ENCODE assay signal across 12 mouse cellular contexts in genomic region chr3:135640856-135641622, GRCm38 (mm10). TPM values are rescaled to one million over a fixed set of nuclear protein-coding genes. Genes with fewer than 3 reads are reported as not detected.
DNase-seq lines count a peak whose midpoint lies in the region; ATAC-seq lines count a peak whose summit lies in the region.
"Had no signal": no experiment of that assay in that cellular context is flagged by ENCODE, and none has a peak within 500 bp of the region (broad histone marks: within the 10 kb centered on the region; RNA-seq: fewer than 3 reads in every experiment).

No protein-coding gene starts in this region.

- H3K4me3 ChIP-seq in lung, embryonic 15.5 days: no peak overlapping the region
- H3K4me3 ChIP-seq in intestine, embryonic 14.5 days (ENCODE audit: low read depth, low read length): no peak overlapping the region
- no peak overlapping the region for H3K4me3 ChIP-seq in stomach, embryonic 15.5 days (replicated peaks)
- H3K4me3 ChIP-seq: forebrain, embryonic 10.5 days; kidney, embryonic 15.5 days had no signal

- peaks cover 12% of the 10 kb centered on the region for H3K36me3 ChIP-seq in lung, embryonic 15.5 days
- peaks cover 24% of the 10 kb centered on the region for H3K36me3 ChIP-seq in intestine, embryonic 14.5 days (ENCODE audit: control insufficient read depth, insufficient read depth, low read length)
- H3K36me3 ChIP-seq in stomach, embryonic 15.5 days: peaks cover 11% of the 10 kb centered on the region; the same call in 1 of the 2 replicates

- WGBS in lung, embryonic 15.5 days: 79% methylated on average over 16 of the region's 16 CpGs
- 79% methylated on average over 16 of the region's 16 CpGs for WGBS in intestine, embryonic 14.5 days
- WGBS in stomach, embryonic 15.5 days: 79% methylated on average over 16 of the region's 16 CpGs

- H3K4me2 ChIP-seq in lung, embryonic 15.5 days: no peak overlapping the region
- H3K4me2 ChIP-seq in intestine, embryonic 14.5 days (ENCODE audit: low read length): no peak overlapping the region
- no peak overlapping the region for H3K4me2 ChIP-seq in stomach, embryonic 15.5 days
- H3K4me2 ChIP-seq: kidney, embryonic 15.5 days had no signal

- H3K27ac ChIP-seq in lung, embryonic 15.5 days: no peak overlapping the region
- H3K27ac ChIP-seq in intestine, embryonic 14.5 days (ENCODE audit: low read depth): no peak overlapping the region
- H3K27ac ChIP-seq in stomach, embryonic 15.5 days: no peak overlapping the region
- H3K27ac ChIP-seq: forebrain, embryonic 10.5 days; kidney, embryonic 15.5 days; macrophage had no signal

- peak; percentile 27; the same call in 1 of the 2 replicates for ATAC-seq in lung, embryonic 15.5 days (ENCODE audit: borderline replicate concordance, extremely low read depth, low FRiP score, low TSS enrichment)
- peak; percentile 63; the same call in 1 of the 2 replicates for ATAC-seq in intestine, embryonic 14.5 days (replicated peaks; ENCODE audit: low FRiP score, low TSS enrichment, low read depth)
- peak; percentile 51; the same call in 1 of the 2 replicates for ATAC-seq in stomach, embryonic 15.5 days (ENCODE audit: insufficient read depth, low FRiP score, low read depth)
- no peak for ATAC-seq in activated CD4-positive, CD25-positive, alpha-beta regulatory T cell, adult 4 months

- no peak overlapping the region for H3K9ac ChIP-seq in lung, embryonic 15.5 days
- H3K9ac ChIP-seq in intestine, embryonic 14.5 days (ENCODE audit: low read length): no peak overlapping the region
- H3K9ac ChIP-seq in stomach, embryonic 15.5 days: no peak overlapping the region
- H3K9ac ChIP-seq: kidney, embryonic 15.5 days had no signal

- H3K27me3 ChIP-seq in lung, embryonic 15.5 days: no peaks in the 10 kb centered on the region
- no peaks in the 10 kb centered on the region for H3K27me3 ChIP-seq in intestine, embryonic 14.5 days (replicated peaks; ENCODE audit: control insufficient read depth, insufficient read depth, low read length)
- no peaks in the 10 kb centered on the region for H3K27me3 ChIP-seq in stomach, embryonic 15.5 days (replicated peaks)
- H3K27me3 ChIP-seq: kidney, embryonic 15.5 days had no signal

- no peaks in the 10 kb centered on the region for H3K4me1 ChIP-seq in lung, embryonic 15.5 days
- H3K4me1 ChIP-seq in intestine, embryonic 14.5 days (replicated peaks; ENCODE audit: control insufficient read depth, insufficient read depth, low read length): 0 out of 2 replicates have a peak, but pooled peaks cover 2% of the 10 kb centered on the region
- peaks cover 5% of the 10 kb centered on the region; the same call in 1 of the 2 replicates for H3K4me1 ChIP-seq in stomach, embryonic 15.5 days

- H3K9me3 ChIP-seq in lung, embryonic 15.5 days: no peaks in the 10 kb centered on the region
- H3K9me3 ChIP-seq in intestine, embryonic 14.5 days (ENCODE audit: control insufficient read depth, low read length): no peaks in the 10 kb centered on the region
- no peaks in the 10 kb centered on the region for H3K9me3 ChIP-seq in stomach, embryonic 15.5 days
- H3K9me3 ChIP-seq: forebrain, embryonic 10.5 days; kidney, embryonic 15.5 days had no signal

- DNase-seq in lung, postnatal 36 days: no peak
- DNase-seq in NIH3T3 (ENCODE audit: low read depth): peak; percentile 34
- no peak for DNase-seq in intestine, embryonic 14.5 days (ENCODE audit: low spot score)
- DNase-seq in layer of hippocampus, postnatal 36 days: no peak
- DNase-seq in urinary bladder, adult 2 months (ENCODE audit: low spot score): no peak
- DNase-seq: right cerebral cortex, postnatal 14 days had no signal

RNA-seq across cellular contexts. Expression of gene Nfkb1, which starts 50.3 kb away (rescaled TPM):
- 28.2 and 30.7 TPM in 2 replicates for polyA plus RNA-seq in lung, embryonic 15.5 days (2015; fragmentation: Nextera tagmentation; extraction: Ambion mirVana)
- 29.1 and 30.6 TPM in 2 replicates for polyA plus RNA-seq in intestine, embryonic 14.5 days (2014; fragmentation: Nextera tagmentation; extraction: Ambion mirVana)
- 24.5 and 25.9 TPM in 2 replicates for polyA plus RNA-seq in stomach, embryonic 15.5 days (2015; fragmentation: Nextera tagmentation; extraction: Ambion mirVana)
- 10 to 100 TPM; 21.6 to 25.8 TPM for total RNA-seq in layer of hippocampus, postnatal 36 days (2021)
- 100 to 1,000 TPM in 1 of 2 experiments, 10 to 100 TPM in 1; 96.6 to 101 TPM for polyA plus RNA-seq in activated CD4-positive, CD25-positive, alpha-beta regulatory T cell, adult 4 months (2017; shearing (Covaris generic))
- polyA plus RNA-seq in urinary bladder, adult 2 months (2012; rRNA removed): 48.6 and 50.3 TPM in 2 replicates
